Mouse (Mus musculus): ENCODE measurements around the gene Ptgfrn. TPM values are rescaled to one million over a fixed set of nuclear protein-coding genes. Genes with fewer than 3 reads are reported as not detected.

Gene Ptgfrn
- total RNA-seq, 2 experiments from 2014 or later: 11.7 to 14.0 TPM

DNA sequence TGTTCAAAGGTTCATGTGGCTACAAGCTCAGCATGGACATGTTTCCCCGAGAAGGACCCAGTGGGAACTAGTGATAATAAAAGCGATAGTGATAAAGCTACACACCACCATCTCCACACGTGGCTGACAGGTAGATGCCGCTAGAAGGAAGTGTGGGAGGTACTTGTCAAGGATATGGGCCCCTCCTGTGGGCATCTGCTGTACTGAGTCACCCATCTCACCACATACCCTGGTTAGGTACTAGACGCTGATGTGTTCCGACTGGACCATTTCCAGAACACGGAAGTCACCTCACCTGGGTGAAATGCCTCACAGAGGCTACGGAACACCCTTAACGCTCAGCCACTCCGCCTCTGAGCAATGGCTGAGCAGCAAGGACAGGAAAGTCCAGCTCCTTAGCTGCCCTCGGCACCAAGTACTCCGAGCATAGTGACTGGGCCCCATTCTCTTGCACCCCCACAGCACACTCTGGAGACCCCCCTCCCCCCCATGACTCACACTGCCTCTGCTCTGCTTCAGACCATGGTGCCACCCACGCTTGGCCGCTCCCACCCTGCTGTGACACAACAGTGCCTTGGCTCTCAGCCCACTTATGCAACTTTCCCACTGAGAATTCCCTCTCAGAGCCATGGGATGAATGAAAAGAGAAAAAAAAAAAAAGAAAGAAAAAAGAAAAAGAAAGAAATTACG, 62.3 kb downstream of the Ptgfrn start:
- DNase-seq: peak; percentile 48 to 75
- intact Hi-C loops (cut with DNase I): no loop called here

DNA sequence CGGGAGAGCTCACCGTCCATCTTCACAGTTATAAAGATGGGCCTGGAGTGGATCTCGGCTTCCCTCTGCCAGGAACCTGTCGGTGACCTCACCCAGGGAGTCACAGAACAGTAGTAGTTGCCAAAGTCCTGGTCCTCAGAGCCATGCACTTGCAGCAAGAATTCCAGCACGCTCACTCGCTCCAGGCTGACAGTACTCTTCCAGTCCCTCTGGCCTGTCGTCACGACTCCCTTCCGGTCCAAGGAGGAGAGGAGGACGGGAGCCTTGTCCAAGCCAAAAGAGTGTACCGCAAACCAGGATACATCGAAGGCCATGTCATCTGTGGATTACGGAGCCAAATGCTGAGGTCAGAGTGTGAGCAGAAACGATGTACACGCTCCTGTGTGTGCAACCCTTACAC, 64.6 kb downstream of the Ptgfrn start:
- DNase-seq: peak; percentile 72 to 76
- intact Hi-C loops (cut with DNase I): no loop called here

DNA sequence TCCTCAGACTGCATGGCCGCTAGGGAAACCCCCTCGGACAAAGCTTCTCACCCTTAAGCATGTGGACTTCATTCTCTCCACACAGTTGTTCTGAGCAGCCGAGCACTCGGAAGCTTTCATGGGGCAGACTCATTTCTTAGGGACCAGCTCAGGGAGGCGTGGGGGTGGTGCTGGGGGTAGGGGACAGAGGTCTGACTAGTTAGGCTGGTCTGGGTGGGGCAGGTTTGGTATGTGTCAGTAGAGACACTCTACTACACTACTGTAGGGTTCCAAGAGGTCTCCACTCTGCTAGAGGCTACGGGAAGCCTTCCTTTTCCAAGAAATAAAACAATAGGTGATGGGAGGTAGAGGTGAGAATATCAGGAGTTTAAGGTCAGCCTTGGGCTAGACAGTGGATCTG, 65.4 kb downstream of the Ptgfrn start:
- intact Hi-C loops (cut with DNase I): no loop called here
- DNase-seq: no peak

DNA sequence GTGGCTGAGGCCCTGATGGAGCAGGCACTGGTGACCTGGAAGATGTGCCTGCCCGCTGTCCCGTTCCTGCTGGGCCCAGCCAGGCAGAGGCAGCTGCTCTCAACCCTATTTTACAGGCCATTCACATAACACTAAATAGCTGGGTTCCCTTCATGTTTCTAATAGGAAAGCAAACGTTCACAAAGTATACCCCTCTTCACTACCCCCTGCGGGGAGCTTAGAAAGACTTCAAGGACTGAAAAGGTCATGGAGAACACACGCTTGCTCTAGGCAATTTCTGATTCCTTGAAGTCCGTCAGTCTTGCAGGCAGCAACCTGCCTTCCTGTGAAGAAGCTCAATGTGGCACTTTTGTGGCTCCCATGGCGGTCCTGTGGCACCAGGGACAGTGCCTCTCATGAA, 68.1 kb downstream of the Ptgfrn start:
- intact Hi-C loops (cut with DNase I): no loop called here
- no peak for DNase-seq

DNA sequence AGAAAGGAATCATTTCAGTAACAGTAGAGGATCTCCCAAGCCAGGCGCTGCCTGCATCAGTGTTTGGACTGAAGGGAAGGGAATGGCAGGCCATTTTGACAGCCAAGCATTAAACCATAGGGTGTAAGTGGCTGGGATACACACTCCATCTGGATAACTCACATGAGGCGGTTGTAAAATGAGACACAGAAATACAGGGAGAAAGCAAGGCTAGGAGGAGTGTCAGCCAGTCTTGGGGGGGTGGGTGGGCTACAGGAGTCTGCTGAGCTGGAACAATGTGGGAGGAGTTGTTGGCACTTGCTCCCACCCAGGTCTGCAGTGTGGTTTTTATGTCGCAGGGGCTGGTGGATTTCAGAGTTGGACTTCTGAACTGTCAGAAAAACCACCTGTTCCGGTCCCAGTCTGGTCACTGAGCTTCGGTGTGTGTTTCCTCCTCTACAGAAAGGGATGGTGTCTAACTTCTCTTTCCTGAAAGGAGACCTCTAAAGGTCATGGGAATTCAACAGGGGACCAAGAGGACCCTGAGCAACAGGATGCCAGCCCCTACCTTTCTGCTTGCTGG, 72.0 kb downstream of the Ptgfrn start:
- intact Hi-C loops (cut with DNase I): no loop called here
- no peak for DNase-seq

DNA sequence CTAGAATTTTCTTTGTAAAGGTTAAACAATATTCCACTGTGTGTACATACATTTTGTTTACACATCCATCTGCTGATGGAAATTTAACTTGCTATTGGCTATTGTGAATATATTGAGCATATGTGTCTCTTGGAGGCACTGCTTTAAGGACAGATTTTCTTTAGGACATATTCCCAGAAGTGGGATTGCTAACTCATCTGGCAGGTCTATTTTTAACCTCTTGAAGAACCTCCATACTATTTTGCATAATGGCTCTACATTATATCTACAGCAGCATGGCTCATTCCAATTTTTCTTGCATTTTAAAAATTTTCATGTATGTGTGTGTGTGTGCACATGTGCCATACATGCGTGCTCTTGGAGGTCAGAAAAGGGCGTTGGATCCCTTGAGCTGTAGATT, 74.1 kb downstream of the Ptgfrn start:
- intact Hi-C loops (cut with DNase I): no loop called here
- DNase-seq: no peak

DNA sequence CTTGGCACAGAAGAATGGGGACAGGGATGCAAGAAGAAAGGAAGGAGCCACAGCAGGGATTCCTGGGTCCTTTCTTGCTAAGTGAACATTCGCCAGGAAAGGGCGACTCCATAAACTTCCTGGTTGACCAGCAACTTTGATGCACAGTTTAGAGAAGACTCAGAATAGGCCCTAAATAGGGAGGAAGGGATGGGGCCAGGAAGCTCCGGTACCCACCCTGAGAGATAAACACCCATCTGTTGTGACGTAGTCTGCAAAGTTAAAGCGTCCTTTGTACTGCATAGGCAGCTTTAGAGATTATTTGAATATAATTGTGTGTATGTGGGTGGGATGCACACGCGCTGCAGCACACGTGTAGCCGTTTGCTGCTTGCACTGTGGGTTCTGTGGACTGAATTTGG, 75.6 kb downstream of the Ptgfrn start:
- DNase-seq: no peak
- intact Hi-C loops (cut with DNase I): no loop called here

DNA sequence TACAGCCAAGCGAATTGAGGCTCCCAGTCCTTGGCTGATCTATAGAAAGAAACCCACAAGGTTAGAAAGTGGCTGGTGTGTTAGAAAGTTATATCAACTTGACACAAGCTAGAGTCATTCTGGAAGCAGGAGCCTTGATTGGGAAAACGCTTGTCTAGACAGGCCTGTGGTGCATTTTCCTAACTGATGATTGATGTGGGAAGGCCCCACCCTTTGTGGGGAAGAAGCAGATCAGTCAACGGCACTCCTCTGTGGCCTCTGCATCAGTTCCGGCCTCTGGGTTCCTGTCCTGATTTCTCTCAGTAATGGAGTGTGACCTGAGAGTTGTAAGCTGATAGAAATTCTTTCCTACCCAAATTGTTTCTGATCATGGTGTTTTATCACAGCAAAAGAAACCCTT, 76.4 kb downstream of the Ptgfrn start:
- DNase-seq: no peak
- intact Hi-C loops (cut with DNase I): no loop called here

DNA sequence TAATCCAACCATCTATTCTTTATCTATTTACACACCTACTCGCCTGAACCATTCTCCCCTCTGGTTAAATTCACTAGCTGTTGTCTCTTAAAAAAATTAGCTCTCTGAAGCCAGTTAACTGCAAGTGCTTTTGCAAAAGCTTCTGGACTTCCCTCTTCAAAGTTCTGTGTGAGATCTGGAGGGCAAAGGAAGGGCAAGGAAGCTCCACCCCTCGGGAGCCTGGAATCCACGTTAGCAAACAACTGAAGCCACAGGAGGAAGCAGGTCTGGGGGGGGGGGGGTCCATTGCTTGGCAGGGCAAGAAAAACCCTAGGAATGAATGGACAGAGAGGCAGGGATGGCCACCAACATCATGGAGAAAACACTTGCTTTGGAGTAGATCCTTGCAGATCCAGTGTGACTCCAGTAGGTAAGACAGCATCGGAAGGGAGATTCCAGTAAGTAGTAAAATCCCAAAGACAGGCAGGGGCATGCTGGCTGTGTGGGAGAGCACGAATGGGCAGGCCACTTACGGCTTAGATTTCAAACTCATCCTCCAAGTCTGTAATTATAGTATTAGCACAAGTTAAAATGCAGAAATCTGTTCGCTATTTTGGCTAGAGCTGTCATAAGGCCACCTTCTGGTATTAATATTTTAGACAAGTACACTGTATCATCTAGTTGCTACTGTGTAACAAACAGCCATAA, 78.5 kb downstream of the Ptgfrn start:
- intact Hi-C loops (cut with DNase I): no loop called here
- no peak for DNase-seq

DNA sequence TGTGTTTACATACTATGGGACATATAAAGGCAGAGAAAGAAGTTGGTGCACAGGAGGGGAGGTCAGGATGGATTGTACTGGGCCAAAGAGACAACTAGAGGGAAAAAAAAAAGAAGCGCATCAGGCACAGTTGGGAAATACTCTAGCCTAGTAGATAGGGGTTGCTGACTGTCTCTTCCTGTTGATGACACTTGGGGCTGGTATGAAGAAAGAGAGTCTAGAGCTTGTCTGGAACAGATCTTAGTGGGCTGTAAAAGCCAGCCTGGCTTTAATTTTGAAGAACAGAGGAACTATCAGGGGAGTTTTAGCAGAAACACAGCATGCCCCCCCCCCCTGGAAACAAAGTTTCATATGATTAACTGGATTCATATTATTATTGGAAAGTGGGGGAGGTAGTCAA, 79.4 kb downstream of the Ptgfrn start:
- intact Hi-C loops (cut with DNase I): no loop called here

DNA sequence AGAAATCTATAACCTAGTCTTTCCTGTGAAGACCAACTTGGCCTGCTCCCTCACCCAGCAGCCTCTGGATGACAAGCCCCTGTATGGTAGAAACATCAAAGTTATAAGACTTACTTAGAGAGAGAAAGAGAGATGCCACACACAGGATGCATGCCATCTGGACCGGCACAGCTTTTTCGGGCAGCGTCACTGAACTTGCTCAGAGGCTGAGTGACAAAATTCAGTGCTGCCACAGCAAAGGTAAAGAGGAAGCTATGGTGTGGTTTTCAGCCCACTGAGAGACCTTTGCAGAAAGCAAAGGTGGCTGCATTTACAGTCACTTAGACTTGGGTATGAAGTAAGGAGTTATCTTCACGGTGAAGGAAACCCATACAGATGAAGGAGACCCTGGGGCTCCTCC, 80.7 kb downstream of the Ptgfrn start, which contains the start of gene Cd101:
TSS of gene Cd101 (minus strand) at position 218 of the 400 bp plus-strand sequence.
- DNase-seq: no peak
- intact Hi-C loops (cut with DNase I): no loop called here

More for the DNA sequence above, 79.4 kb downstream of the Ptgfrn start:
- no peak for DNase-seq

DNA sequence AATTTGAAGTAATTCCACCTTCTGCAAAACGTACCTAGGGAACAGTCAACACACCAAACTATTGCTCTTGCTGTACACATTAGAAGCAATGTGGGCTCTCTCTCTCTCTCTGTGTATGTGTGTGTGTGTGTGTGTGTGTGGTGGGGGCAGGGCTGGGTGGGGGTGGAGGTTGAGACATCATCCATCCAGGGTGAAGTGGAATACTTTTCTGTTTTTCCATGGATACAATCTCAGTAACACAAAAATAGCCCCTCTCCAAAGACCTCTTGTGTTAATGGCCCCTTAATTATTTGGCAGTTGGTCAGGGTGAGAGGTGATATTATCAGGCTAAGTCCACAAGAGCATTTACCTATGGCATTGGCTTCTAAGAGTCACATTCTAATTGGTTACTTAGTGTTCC, 83.3 kb downstream of the Ptgfrn start:
- intact Hi-C loops (cut with DNase I): no loop called here
- no peak for DNase-seq

DNA sequence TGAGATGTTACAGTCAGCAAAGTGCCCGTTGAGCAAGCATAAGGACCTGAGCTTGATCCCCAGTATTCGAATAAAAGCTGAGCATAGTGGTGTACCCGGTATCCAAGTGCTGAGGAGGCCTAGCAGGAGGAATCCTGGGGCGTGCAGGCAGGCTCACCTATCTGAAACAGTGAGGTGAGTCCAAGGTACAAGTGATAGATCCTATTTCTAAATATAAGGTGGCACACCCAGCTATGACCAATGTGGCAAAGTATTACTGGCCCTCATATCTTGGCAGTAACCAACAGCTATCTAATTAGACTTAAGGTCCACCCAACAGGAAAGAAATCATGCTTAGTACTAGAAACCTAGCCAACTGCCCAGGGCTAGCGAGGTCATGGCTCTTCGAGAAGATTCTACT, 87.1 kb downstream of the Ptgfrn start:
- intact Hi-C loops (cut with DNase I): no loop called here
- no peak for DNase-seq

DNA sequence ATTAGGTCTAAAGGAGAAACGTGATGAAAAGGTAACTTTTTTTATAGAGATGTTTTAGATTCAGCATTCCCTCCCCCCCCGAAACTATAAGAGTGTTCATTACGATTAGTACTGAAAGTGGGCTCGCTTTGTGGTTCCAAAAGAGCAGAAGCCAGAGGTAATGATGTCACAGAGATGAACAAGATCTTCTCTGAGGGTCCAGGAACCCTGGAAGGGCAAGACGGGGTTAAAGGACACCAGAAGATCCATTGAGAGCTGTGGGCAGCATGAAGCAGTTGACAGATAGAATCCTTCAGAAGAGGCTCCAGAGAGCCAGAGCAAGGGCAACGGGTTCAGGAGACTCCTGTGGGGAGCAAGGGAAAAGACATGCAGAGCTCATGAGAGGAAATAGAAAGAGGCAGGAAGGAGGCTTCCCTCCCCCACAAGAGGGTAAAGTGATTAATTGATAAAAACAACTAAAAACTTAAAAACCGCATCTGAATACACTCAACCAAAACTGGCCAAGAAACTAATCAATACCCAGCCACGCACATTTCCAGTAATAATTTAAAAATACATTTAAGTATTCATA, 88.5 kb downstream of the Ptgfrn start:
- no peak for DNase-seq

DNA sequence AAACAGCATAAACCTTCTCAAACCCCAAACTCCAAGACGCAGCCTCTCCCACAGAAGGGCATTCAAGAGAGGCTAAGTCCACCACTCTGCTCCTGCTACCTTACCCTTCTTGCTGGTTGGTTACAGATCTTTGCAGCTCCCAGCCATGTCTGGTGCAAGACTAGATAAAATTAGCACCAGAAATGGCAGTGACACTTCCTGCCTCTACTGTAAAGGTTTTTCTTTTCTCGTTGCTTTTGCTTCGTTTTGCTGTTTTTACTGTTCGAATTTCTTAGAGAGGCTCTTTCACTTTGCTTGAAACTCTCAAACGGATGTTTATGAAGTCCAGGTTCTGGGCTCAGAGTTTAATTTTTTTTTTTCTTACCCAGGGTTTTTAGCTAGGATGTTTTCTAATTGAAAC, 89.0 kb downstream of the Ptgfrn start:
- intact Hi-C loops (cut with DNase I): no loop called here
- DNase-seq: no peak

More for the DNA sequence above, 88.5 kb downstream of the Ptgfrn start:
- intact Hi-C loops (cut with DNase I): no loop called here

DNA sequence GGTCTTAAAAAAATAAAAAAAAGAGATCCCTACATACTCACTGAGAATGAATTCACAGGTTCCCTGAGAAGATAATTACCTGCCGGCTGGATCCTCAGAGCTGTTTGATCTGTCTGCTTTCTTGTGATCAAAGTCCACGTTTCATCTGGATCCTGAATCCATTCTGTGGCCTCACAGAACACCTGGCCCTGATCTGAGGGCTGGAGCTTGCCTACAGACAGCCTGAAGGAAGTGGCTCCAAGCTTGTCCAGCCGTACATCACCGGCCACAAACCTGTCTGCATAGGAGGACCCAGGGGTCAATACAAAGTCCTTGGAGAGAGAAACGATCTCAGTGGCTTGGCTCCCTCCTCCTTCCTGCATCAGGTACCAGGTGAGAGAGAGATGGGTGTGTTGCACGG, 91.6 kb downstream of the Ptgfrn start:
- intact Hi-C loops (cut with DNase I): no loop called here
- DNase-seq: no peak

DNA sequence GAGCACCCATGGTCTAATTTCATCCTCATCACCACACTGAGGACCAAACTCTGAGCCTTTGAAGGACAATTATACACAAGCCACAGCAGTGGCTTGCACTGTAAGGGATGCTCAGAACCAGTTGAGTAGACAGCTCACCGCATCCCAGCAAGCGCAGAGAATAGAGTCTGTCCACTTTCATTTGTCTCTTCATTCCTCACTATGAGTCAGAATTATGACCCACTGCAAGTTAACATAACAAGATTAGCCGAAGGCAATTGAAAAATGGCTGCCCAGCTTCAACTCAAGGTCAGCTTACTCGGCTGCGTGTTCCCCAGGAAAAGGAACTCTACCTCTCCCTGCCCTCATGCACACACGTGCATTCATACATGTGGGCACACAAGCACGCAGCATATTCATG, 94.0 kb downstream of the Ptgfrn start:
- intact Hi-C loops (cut with DNase I): no loop called here
- DNase-seq: no peak

DNA sequence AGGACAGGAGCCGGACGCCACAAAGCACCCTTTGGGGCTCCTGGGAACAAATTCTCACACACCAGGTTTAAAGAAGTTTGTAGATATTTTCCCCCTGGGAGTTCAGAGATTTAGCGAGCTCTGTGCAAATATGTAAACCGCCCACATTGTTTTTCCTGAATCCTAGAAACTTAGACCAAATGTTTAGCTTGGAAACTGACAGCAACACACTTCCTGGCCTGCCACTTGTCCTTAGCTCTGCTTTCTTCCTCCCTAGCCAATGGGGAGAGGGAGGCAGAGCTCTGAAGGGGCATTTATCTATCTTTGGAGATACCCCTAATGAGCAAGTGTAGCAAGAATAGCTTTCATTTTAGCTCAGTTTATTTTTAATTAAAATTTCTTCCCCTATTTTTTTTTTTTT, 94.8 kb downstream of the Ptgfrn start:
- intact Hi-C loops (cut with DNase I): no loop called here
- DNase-seq: no peak

DNA sequence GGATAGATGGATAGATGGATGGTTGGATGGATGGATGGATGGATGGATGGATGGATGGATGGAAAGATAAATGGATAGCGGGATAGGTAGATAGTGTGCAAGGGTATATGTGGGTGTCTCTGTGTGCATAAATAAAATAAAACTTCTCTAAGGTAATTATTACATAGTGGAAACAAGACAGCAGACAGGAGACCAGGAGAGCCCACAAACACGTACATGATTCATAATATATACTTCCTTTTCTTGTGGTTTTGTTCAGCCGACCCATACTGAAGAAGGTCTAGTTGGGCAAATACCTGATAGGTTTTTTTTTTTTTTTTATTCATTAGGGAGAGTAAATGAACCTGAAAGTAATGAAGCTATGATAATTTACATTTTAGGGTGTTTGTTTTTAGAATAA, 96.5 kb downstream of the Ptgfrn start:
- intact Hi-C loops (cut with DNase I): no loop called here
- no peak for DNase-seq

DNA sequence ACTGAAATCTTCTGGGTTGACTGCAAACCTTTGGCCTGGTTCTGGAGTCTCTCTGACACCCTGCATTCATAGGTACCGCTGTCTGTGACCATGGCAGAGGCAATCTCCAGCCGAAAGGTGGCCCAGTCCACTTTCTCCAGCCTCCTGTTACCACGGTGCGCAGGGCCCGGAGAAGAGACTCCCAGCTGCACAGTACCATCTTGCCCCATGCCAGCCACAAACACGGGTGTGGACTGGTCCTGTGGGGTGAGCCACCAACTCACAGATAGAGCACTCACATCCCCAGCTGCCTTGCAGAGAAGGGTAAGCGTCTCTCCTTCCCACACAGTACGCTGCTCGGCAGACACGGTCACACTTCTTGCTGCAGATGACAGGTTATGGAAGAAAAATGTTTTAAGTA, 97.1 kb downstream of the Ptgfrn start:
- intact Hi-C loops (cut with DNase I): no loop called here
- no peak for DNase-seq

DNA sequence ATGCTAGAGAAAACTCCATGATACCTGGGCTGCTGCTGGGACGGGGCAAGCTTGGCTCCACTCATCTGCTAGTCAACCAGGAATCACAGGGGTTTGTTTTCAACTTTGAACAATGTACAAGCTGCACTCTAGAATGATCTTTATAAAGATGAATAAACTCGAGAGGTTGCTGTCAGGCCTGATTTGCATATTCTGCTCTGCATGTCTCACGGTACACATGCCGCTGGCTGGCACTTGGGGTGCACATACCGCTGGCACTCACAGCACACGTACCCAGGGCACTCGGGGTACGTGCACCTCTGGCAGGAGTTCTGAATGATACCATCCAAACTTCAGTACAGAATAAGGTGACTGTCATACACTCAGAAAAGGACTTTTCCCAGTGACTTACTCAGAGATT, 97.5 kb downstream of the Ptgfrn start:
- intact Hi-C loops (cut with DNase I): no loop called here
- no peak for DNase-seq

DNA sequence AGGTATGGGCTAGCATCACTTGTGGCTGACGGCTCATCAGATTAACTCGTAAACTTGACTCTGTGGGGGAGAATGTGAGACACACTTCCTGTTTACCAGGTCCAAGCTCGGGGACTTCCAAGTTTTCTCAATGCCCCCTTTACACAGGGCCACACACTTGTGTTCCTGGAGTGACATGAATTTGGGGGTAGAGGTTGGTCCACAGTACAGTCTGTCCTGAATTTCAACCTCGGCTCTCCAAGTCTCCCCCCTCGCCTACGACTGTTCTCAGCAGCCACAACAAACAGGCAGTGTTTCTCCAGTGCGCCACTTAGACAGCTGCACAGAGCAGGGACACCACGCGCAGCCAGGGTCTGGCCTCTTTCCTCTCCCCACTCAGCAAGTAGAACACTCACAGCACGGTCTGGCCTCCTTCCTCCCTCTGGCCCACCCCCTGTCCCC, 97.9 kb downstream of the Ptgfrn start:
- no peak for DNase-seq
- intact Hi-C loops (cut with DNase I): no loop called here
